Mouse (Mus musculus) MEL (cell line): Measurements from ENCODE around the gene Aifm3. TPM values are rescaled to one million over a fixed set of nuclear protein-coding genes. Genes with fewer than 3 reads are reported as not detected.

ENCODE experiments used
- DNase-seq: peaks from one replicate; pipeline ENCODE4 v3.0.0; 2011; ENCODE audit warnings: low read depth, low spot score
- H3K27ac ChIP-seq: 2 replicates; pipeline ENCODE4 v1.5.1; 2012; ENCODE audit warnings: low read depth, mild to moderate bottlenecking, control low read depth, low read length, moderate library complexity; ENCODE audit not compliant: control insufficient read depth
- H3K27me3 ChIP-seq, 2 experiments: fragments of 150-350 bp in 1 of 2; sonication (generic) in 1 of 2; 2 replicates each; pipeline ENCODE4 v1.6.1; 2012; ENCODE audit warnings: low read length in 2 of 2, mild to moderate bottlenecking in 2 of 2, improper control_type of control experiment in 1 of 2, moderate library complexity in 1 of 2; ENCODE audit not compliant: insufficient read depth in 2 of 2, control insufficient read depth in 1 of 2
- H3K36me3 ChIP-seq, 2 experiments: 2 replicates each; pipeline ENCODE4 v1.6.1; 2012 to 2014; ENCODE audit warnings: low read length in 2 of 2, improper control_type of control experiment in 1 of 2, inconsistent platforms in 1 of 2, mild to moderate bottlenecking in 1 of 2; ENCODE audit not compliant: insufficient read depth in 2 of 2, control insufficient read depth in 1 of 2
- H3K4me1 ChIP-seq, 2 experiments: fragments of 150-350 bp in 1 of 2; sonication (generic) in 1 of 2; 2 replicates each; pipeline ENCODE4 v1.6.1; 2012; ENCODE audit warnings: low read length in 2 of 2, improper control_type of control experiment in 1 of 2, mild to moderate bottlenecking in 1 of 2; ENCODE audit not compliant: insufficient read depth in 2 of 2, control insufficient read depth in 1 of 2
- H3K4me3 ChIP-seq, 2 experiments: fragments of 150-350 bp in 1 of 2; sonication (generic) in 1 of 2; 2 replicates each; pipeline ENCODE4 v1.5.1; 2012; ENCODE audit warnings: low read depth in 2 of 2, low read length in 2 of 2, mild to moderate bottlenecking in 2 of 2, moderate library complexity in 2 of 2, control low read depth in 1 of 2, improper control_type of control experiment in 1 of 2; ENCODE audit not compliant: control insufficient read depth in 1 of 2, insufficient read depth in 1 of 2
- H3K79me2 ChIP-seq: 2 replicates; pipeline ENCODE4 v1.6.1; 2012; ENCODE audit warnings: mild to moderate bottlenecking, low read length, moderate library complexity; ENCODE audit not compliant: control insufficient read depth, poor library complexity, insufficient read depth
- H3K9ac ChIP-seq: 2 replicates; pipeline ENCODE4 v1.6.1; 2012; ENCODE audit warnings: low read depth, mild to moderate bottlenecking, control low read depth, low read length, moderate library complexity; ENCODE audit not compliant: control insufficient read depth, poor library complexity, severe bottlenecking
- H3K9me3 ChIP-seq: fragments of 150-350 bp; sonication (generic); replicated peaks from 2 replicates; pipeline ENCODE4 v1.6.1; 2012; ENCODE audit warnings: mild to moderate bottlenecking, low read length, improper control_type of control experiment, moderate library complexity; ENCODE audit not compliant: insufficient read depth
- BHLHE40 ChIP-seq: IDR thresholded peaks from 2 replicates; pipeline ENCODE4 v1.6.1; 2012; ENCODE audit warnings: low read depth, mild to moderate bottlenecking, inconsistent platforms, low read length, improper control_type of control experiment, borderline replicate concordance
- CHD1 ChIP-seq: IDR thresholded peaks from 2 replicates; pipeline ENCODE4 v1.6.1; 2012; ENCODE audit warnings: low read depth, mild to moderate bottlenecking, inconsistent platforms, low read length, improper control_type of control experiment
- CHD2 ChIP-seq: IDR thresholded peaks from 2 replicates; pipeline ENCODE4 v1.6.1; 2011; ENCODE audit warnings: low read length, improper control_type of control experiment
- CTCF ChIP-seq, 3 experiments: IDR thresholded peaks in 2 of 3; conservative IDR thresholded peaks in 1 of 3; 2 replicates each; pipeline ENCODE4 v1.5.1; 2011 to 2012; ENCODE audit warnings: low read length in 3 of 3, low read depth in 2 of 3, mild to moderate bottlenecking in 2 of 3, improper control_type of control experiment in 1 of 3, inconsistent platforms in 1 of 3, mixed read lengths in 1 of 3, moderate library complexity in 1 of 3; ENCODE audit not compliant: control insufficient read depth in 1 of 3, insufficient read depth in 1 of 3, poor library complexity in 1 of 3, severe bottlenecking in 1 of 3
- E2F4 ChIP-seq: IDR thresholded peaks from 2 replicates; pipeline ENCODE4 v1.6.1; 2011; ENCODE audit warnings: low read depth, low read length, improper control_type of control experiment, borderline replicate concordance
- ELF1 ChIP-seq: IDR thresholded peaks from 2 replicates; pipeline ENCODE4 v1.6.1; 2014; ENCODE audit warnings: low read depth, mild to moderate bottlenecking, inconsistent platforms, low read length, improper control_type of control experiment, moderate library complexity
- EP300 ChIP-seq, 2 experiments: IDR thresholded peaks; 2 replicates each; pipeline ENCODE4 v1.6.1; 2011; ENCODE audit warnings: improper control_type of control experiment in 2 of 2, low read length in 2 of 2, low read depth in 1 of 2, mild to moderate bottlenecking in 1 of 2
- ETS1 ChIP-seq: IDR thresholded peaks from 2 replicates; pipeline ENCODE4 v1.6.1; 2012; ENCODE audit warnings: low read depth, mild to moderate bottlenecking, inconsistent platforms, low read length, improper control_type of control experiment, moderate library complexity
- GABPA ChIP-seq: IDR thresholded peaks from 2 replicates; pipeline ENCODE4 v1.6.1; 2012; ENCODE audit warnings: low read depth, mild to moderate bottlenecking, inconsistent platforms, low read length, improper control_type of control experiment, moderate library complexity
- GATA1 ChIP-seq: IDR thresholded peaks from 2 replicates; pipeline ENCODE4 v1.6.1; 2011; ENCODE audit warnings: low read depth, low read length, improper control_type of control experiment
- HCFC1 ChIP-seq: IDR thresholded peaks from 2 replicates; pipeline ENCODE4 v1.6.1; 2012; ENCODE audit warnings: low read depth, mild to moderate bottlenecking, inconsistent platforms, low read length, improper control_type of control experiment, moderate library complexity
- JUND ChIP-seq: IDR thresholded peaks from 2 replicates; pipeline ENCODE4 v1.6.1; 2011; ENCODE audit warnings: low read depth, mild to moderate bottlenecking, improper control_type of control experiment, low read length
- KAT2A ChIP-seq: conservative IDR thresholded peaks from 2 replicates; pipeline ENCODE4 v1.6.1; 2012; ENCODE audit warnings: low read depth, low read length, improper control_type of control experiment, inconsistent platforms
- MAFK ChIP-seq: IDR thresholded peaks from 2 replicates; pipeline ENCODE4 v1.6.1; 2011; ENCODE audit warnings: low read depth, mild to moderate bottlenecking, low read length, improper control_type of control experiment, borderline replicate concordance
- MAX ChIP-seq: IDR thresholded peaks from 2 replicates; pipeline ENCODE4 v1.6.1; 2011; ENCODE audit warnings: low read length, improper control_type of control experiment
- MAZ ChIP-seq: IDR thresholded peaks from 2 replicates; pipeline ENCODE4 v1.6.1; 2012; ENCODE audit warnings: low read depth, mild to moderate bottlenecking, inconsistent platforms, low read length, improper control_type of control experiment
- MEF2A ChIP-seq: IDR thresholded peaks from 2 replicates; pipeline ENCODE4 v1.6.1; 2014; ENCODE audit warnings: low read depth, mild to moderate bottlenecking, inconsistent platforms, low read length, improper control_type of control experiment; ENCODE audit not compliant: poor library complexity, insufficient replicate concordance, severe bottlenecking; ENCODE audit errors: extremely low read depth
- MYB ChIP-seq: IDR thresholded peaks from 2 replicates; pipeline ENCODE4 v1.6.1; 2011; ENCODE audit warnings: mild to moderate bottlenecking, low read depth, low read length, improper control_type of control experiment
- MYC ChIP-seq: IDR thresholded peaks from 2 replicates; pipeline ENCODE4 v1.6.1; 2011; ENCODE audit warnings: low read depth, mild to moderate bottlenecking, low read length, improper control_type of control experiment, moderate library complexity
- NELFE ChIP-seq: IDR thresholded peaks from 2 replicates; pipeline ENCODE4 v1.6.1; 2011; ENCODE audit warnings: low read depth, low read length, improper control_type of control experiment
- NRF1 ChIP-seq: IDR thresholded peaks from 2 replicates; pipeline ENCODE4 v1.6.1; 2014; ENCODE audit warnings: low read depth, mild to moderate bottlenecking, inconsistent platforms, low read length, improper control_type of control experiment, moderate library complexity; ENCODE audit not compliant: poor library complexity, insufficient read depth, severe bottlenecking
- POLR2AphosphoS2 ChIP-seq: IDR thresholded peaks from 2 replicates; pipeline ENCODE4 v1.6.1; 2011; ENCODE audit warnings: low read length, improper control_type of control experiment
- RAD21 ChIP-seq: IDR thresholded peaks from 2 replicates; pipeline ENCODE4 v1.6.1; 2011; ENCODE audit warnings: mild to moderate bottlenecking, low read depth, low read length, improper control_type of control experiment
- RCOR1 ChIP-seq: IDR thresholded peaks from 2 replicates; pipeline ENCODE4 v1.6.1; 2012; ENCODE audit warnings: low read depth, mild to moderate bottlenecking, inconsistent platforms, low read length, improper control_type of control experiment
- SIN3A ChIP-seq: IDR thresholded peaks from 2 replicates; pipeline ENCODE4 v1.6.1; 2012; ENCODE audit warnings: low read length, improper control_type of control experiment, inconsistent platforms
- TAL1 ChIP-seq: IDR thresholded peaks from 2 replicates; pipeline ENCODE4 v1.6.1; 2012; ENCODE audit warnings: mild to moderate bottlenecking, inconsistent platforms, low read length, moderate library complexity, mixed read lengths
- TBP ChIP-seq: IDR thresholded peaks from 2 replicates; pipeline ENCODE4 v1.8.0; 2011; ENCODE audit warnings: low read depth, low read length, improper control_type of control experiment
- TCF12 ChIP-seq: IDR thresholded peaks from 2 replicates; pipeline ENCODE4 v1.6.1; 2014; ENCODE audit warnings: low read depth, mild to moderate bottlenecking, inconsistent platforms, low read length, improper control_type of control experiment, moderate library complexity
- UBTF ChIP-seq: IDR thresholded peaks from 2 replicates; pipeline ENCODE4 v1.6.1; 2012; ENCODE audit warnings: low read depth, mild to moderate bottlenecking, inconsistent platforms, low read length, improper control_type of control experiment, moderate library complexity, borderline replicate concordance; ENCODE audit not compliant: insufficient read depth
- USF1 ChIP-seq: IDR thresholded peaks from 2 replicates; pipeline ENCODE4 v1.6.1; 2014; ENCODE audit warnings: low read depth, mild to moderate bottlenecking, inconsistent platforms, low read length, improper control_type of control experiment, moderate library complexity
- USF2 ChIP-seq, 2 experiments: IDR thresholded peaks; 2 replicates each; pipeline ENCODE4 v1.6.1; 2011 to 2012; ENCODE audit warnings: improper control_type of control experiment in 2 of 2, low read length in 2 of 2, borderline replicate concordance in 1 of 2, inconsistent platforms in 1 of 2, low read depth in 1 of 2, mild to moderate bottlenecking in 1 of 2; ENCODE audit not compliant: insufficient read depth in 1 of 2
- ZC3H11A ChIP-seq: IDR thresholded peaks from 2 replicates; pipeline ENCODE4 v1.6.1; 2012; ENCODE audit warnings: low read depth, mild to moderate bottlenecking, inconsistent platforms, low read length, improper control_type of control experiment
- ZKSCAN1 ChIP-seq: IDR thresholded peaks from 2 replicates; pipeline ENCODE4 v1.6.1; 2012; ENCODE audit warnings: low read depth, mild to moderate bottlenecking, inconsistent platforms, low read length, improper control_type of control experiment, moderate library complexity
- ZMIZ1 ChIP-seq: IDR thresholded peaks from 2 replicates; pipeline ENCODE4 v1.6.1; 2012; ENCODE audit warnings: low read depth, mild to moderate bottlenecking, inconsistent platforms, low read length, improper control_type of control experiment, moderate library complexity
- ZNF384 ChIP-seq: IDR thresholded peaks from 2 replicates; pipeline ENCODE4 v1.6.1; 2012; ENCODE audit warnings: low read depth, mild to moderate bottlenecking, inconsistent platforms, low read length, improper control_type of control experiment
- polyA plus RNA-seq, 2 experiments: library from polyadenylated mRNA; stranded (reverse) in 1 of 2; unstranded in 1 of 2; fragments of >175 nt in 1 of 2; fragments of >200 nt in 1 of 2; gene quantifications; 2 replicates each; pipeline versions ENCODE4 v1.2.1 to v1.2.4; 2012; ENCODE audit warnings: low replicate concordance in 2 of 2, low read depth in 1 of 2; ENCODE audit not compliant: insufficient read length in 2 of 2, insufficient read depth in 1 of 2, missing spikeins in 1 of 2
- total RNA-seq: library from RNA; depleted of rRNA; stranded (reverse); fragments of 300-350 nt; gene quantifications from 2 replicates; pipeline ENCODE4 v1.2.3, GENCODE M21; 2012

The Aifm3 gene
- total and polyA plus RNA-seq, 3 experiments, result 0.23 to 0.52 TPM; not detected in 1

DNA sequence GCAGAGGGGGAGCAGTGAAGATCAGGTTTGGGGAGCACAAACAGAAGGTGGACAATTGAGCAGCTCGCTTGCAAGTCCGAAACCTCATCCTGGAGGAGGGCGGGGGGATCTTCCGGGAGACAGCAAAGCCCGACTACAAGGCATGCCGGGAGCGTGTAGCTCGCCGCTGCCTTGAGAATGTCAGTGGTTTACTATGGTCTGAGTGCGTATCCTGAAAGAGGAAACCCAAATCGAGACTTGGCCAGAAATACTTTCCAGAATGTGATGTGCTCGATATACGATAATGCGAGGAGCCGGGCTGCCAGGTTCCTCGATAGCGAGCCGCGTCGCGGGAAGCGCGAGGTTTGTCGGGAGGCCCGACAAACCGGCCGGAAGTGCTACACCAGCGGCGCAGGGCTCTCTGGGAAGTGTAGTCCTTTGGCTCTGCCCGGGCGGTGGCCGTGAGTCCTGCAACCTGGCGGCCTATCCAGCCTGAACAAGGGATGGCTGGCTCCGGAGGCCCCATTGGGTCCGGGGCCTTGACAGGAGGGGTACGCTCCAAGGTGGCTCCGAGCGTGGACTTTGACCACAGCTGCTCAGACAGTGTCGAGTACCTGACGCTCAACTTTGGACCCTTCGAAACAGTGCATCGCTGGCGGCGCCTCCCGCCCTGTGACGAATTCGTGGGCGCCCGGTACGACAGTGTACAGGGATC is 19.3 kb downstream of the Aifm3 start, which contains the start of gene Lztr1:
TSS of gene Lztr1 (plus strand) at position 143 of the 694 bp plus-strand sequence.
- peaks cover 0 to 4% of the 10 kb centered on the region in 2 experiments; a peak in 2 of 4 replicates for H3K27me3 ChIP-seq
- H3K9me3 ChIP-seq, result no peaks in the 10 kb centered on the region
- peak within 1 kb of the TSS; percentile 75 to 86 for H3K4me3 ChIP-seq
- peak; percentile 95 for DNase-seq
- peak within 1 kb of the TSS; percentile 98 for H3K27ac ChIP-seq
- H3K36me3 ChIP-seq, result peaks cover 0 to 15% of the 10 kb centered on the region in 2 experiments; a peak in 2 of 4 replicates
- peaks cover 8% of the 10 kb centered on the region for H3K79me2 ChIP-seq
- H3K4me1 ChIP-seq, result peaks cover 9 to 15% of the 10 kb centered on the region in 2 experiments
- H3K9ac ChIP-seq, result peak within 1 kb of the TSS; percentile 78
- TF ChIP-seq USF2 (IDR thresholded peaks at IDR 0.05; ENCODE audit: borderline replicate concordance in 1 of 2, insufficient read depth in 1 of 2, low read depth in 1 of 2, low read length in 2 of 2) (no peak), GABPA (no peak), KAT2A (peak; percentile 91), UBTF (no peak), CHD2 (peak; percentile 55; the same call in 1 of the 2 replicates), RCOR1 (no peak), POLR2AphosphoS2 (peak; percentile 73; the same call in 1 of the 2 replicates), TBP (peak; percentile 73; the same call in 1 of the 2 replicates), CTCF (IDR thresholded peaks at IDR 0.05 in 2 of 3, conservative IDR thresholded peaks at IDR 0.05 in 1 of 3; ENCODE audit: control insufficient read depth in 1 of 3, insufficient read depth in 1 of 3, low read depth in 2 of 3, low read length in 3 of 3, poor library complexity in 1 of 3, severe bottlenecking in 1 of 3) (no peak), ZNF384 (no peak), ETS1 (0 out of 2 replicates have a peak, but pooled peaks have one; percentile 24), GATA1 (peak; percentile 34; the same call in 1 of the 2 replicates), SIN3A (no peak; the same call in 1 of the 2 replicates), MAX (peak; percentile 61; the same call in 1 of the 2 replicates), ZMIZ1 (peak; percentile 68; the same call in 1 of the 2 replicates), JUND (no peak), HCFC1 (peak; percentile 97), MYC (0 out of 2 replicates have a peak, but pooled peaks have one; percentile 70), EP300 (IDR thresholded peaks at IDR 0.05; ENCODE audit: low read depth in 1 of 2, low read length in 2 of 2) (no peak), USF1 (no peak), ZKSCAN1 (no peak), ELF1 (peak; percentile 84), MAZ (peak; percentile 96), NELFE (peak; percentile 95), MEF2A (no peak), RAD21 (no peak), ZC3H11A (no peak), MAFK (no peak), CHD1 (no peak), BHLHE40 (no peak), MYB (no peak), TAL1 (peak; percentile 12; the same call in 1 of the 2 replicates), TCF12 (peak; percentile 62; the same call in 1 of the 2 replicates), E2F4 (0 out of 2 replicates have a peak, but pooled peaks have one; percentile 59), NRF1 (peak; percentile 22; the same call in 1 of the 2 replicates)
